Mouse (Mus musculus) ES-Bruce4 (cell line): ENCODE measurements around the gene Sco1. TPM values are rescaled to one million over a fixed set of nuclear protein-coding genes. Genes with fewer than 3 reads are reported as not detected.

Experiments used
- H3K27ac ChIP-seq: 2 replicates; pipeline ENCODE4 v1.5.1; 2012; ENCODE audit warnings: low read length, inconsistent platforms; ENCODE audit not compliant: insufficient read depth
- H3K27me3 ChIP-seq: 2 replicates; pipeline ENCODE4 v1.6.1; 2012; ENCODE audit warnings: mild to moderate bottlenecking, low read length, inconsistent platforms; ENCODE audit not compliant: control insufficient read depth, poor library complexity, insufficient read depth, severe bottlenecking
- H3K36me3 ChIP-seq: 2 replicates; pipeline ENCODE4 v1.6.1; 2012; ENCODE audit warnings: inconsistent platforms, mild to moderate bottlenecking, low read length, moderate library complexity; ENCODE audit not compliant: control insufficient read depth, poor library complexity, insufficient read depth, severe bottlenecking
- H3K4me1 ChIP-seq: one replicate; pipeline ENCODE4 v1.8.1; 2011; ENCODE audit warnings: low read length; ENCODE audit not compliant: control insufficient read depth, insufficient read depth
- H3K4me3 ChIP-seq: 2 replicates; pipeline ENCODE4 v1.5.1; 2011; ENCODE audit warnings: low read depth, mild to moderate bottlenecking, low read length
- H3K9ac ChIP-seq: 2 replicates; pipeline ENCODE4 v1.6.1; 2012; ENCODE audit warnings: low read depth, mild to moderate bottlenecking, inconsistent platforms; ENCODE audit not compliant: poor library complexity, severe bottlenecking
- H3K9me3 ChIP-seq: replicated peaks from 2 replicates; pipeline ENCODE4 v1.6.1; 2012; ENCODE audit warnings: mild to moderate bottlenecking, low read length, inconsistent platforms; ENCODE audit not compliant: control insufficient read depth, poor library complexity, insufficient read depth, severe bottlenecking
- CTCF ChIP-seq: IDR thresholded peaks from one replicate; pipeline ENCODE4 v1.8.1; 2011; ENCODE audit warnings: low read depth, low read length
- EP300 ChIP-seq: IDR thresholded peaks from 2 replicates; pipeline ENCODE4 v1.6.1; 2011; ENCODE audit warnings: low read depth, low read length; ENCODE audit not compliant: insufficient read depth
- POLR2A ChIP-seq: IDR thresholded peaks from one replicate; pipeline ENCODE4 v1.8.1; 2011; ENCODE audit warnings: low read length; ENCODE audit not compliant: insufficient read depth
- polyA plus RNA-seq: library from polyadenylated mRNA; stranded (reverse); fragments of >200 nt; gene quantifications from 2 replicates; pipeline ENCODE4 v1.2.4, GENCODE M21; 2011; ENCODE audit warnings: low read depth; ENCODE audit not compliant: missing spikeins, insufficient read depth, insufficient read length

Sco1 gene
- polyA plus RNA-seq, 1 experiment: 44.2 TPM

GRCm38 (mm10) chr11:67114901-67115300 lies 62.4 kb downstream of the Sco1 start:
- no peaks in the 10 kb centered on the region for H3K9me3 ChIP-seq
- no peaks in the 10 kb centered on the region for H3K36me3 ChIP-seq
- H3K4me3 ChIP-seq: no peak overlapping the region
- H3K4me1 ChIP-seq: no peaks in the 10 kb centered on the region
- TF ChIP-seq EP300 (no peak), POLR2A (no peak), CTCF (no peak)
- H3K9ac ChIP-seq: no peak overlapping the region
- no peak overlapping the region for H3K27ac ChIP-seq
- H3K27me3 ChIP-seq: no peaks in the 10 kb centered on the region

Other genes with a start within 250 kb of the Sco1 start
- gene Pirt, start 140.7 kb upstream of the Sco1 start, polyA plus RNA-seq: 0.21 and 0.33 TPM in 2 replicates
- not detected in 2 replicates for gene Tmem238l, start 96.0 kb upstream of the Sco1 start, polyA plus RNA-seq
- gene Tmem220, start 27.5 kb upstream of the Sco1 start, polyA plus RNA-seq: 2.0 and 2.1 TPM in 2 replicates
- 24.5 and 30.6 TPM in 2 replicates for gene Adprm, start 76 bp upstream of the Sco1 start, polyA plus RNA-seq
- 0.36 and 0.47 TPM in 2 replicates for gene Myh3, start 25.6 kb downstream of the Sco1 start, polyA plus RNA-seq
- not detected in 2 replicates for gene Myh2, start 118.4 kb downstream of the Sco1 start, polyA plus RNA-seq
- gene Myh1, start 147.4 kb downstream of the Sco1 start, polyA plus RNA-seq: not detected in 2 replicates
- not detected in 2 replicates for gene Myh4, start 185.4 kb downstream of the Sco1 start, polyA plus RNA-seq
- not detected in 2 replicates for gene Myh8, start 224.5 kb downstream of the Sco1 start, polyA plus RNA-seq